Mouse (Mus musculus) macrophage (primary cell): ENCODE results near the gene Tada2b. TPM values are rescaled to one million over a fixed set of nuclear protein-coding genes. Genes with fewer than 3 reads are reported as not detected.

Source experiments
- H3K27ac ChIP-seq: fragments of 350-480 bp; formaldehyde crosslinking; 2 replicates; pipeline ENCODE4 v1.9.0; 2021
- H3K36me3 ChIP-seq: fragments of 350-480 bp; formaldehyde crosslinking; 2 replicates; pipeline ENCODE4 v1.9.0; 2021; ENCODE audit errors: inconsistent target
- H3K4me3 ChIP-seq: fragments of 350-480 bp; formaldehyde crosslinking; 2 replicates; pipeline ENCODE4 v1.9.0; 2021; ENCODE audit errors: inconsistent target
- H3K79me2 ChIP-seq: fragments of 350-480 bp; formaldehyde crosslinking; 2 replicates; pipeline ENCODE4 v1.9.0; 2021; ENCODE audit errors: inconsistent target
- WGBS: methylation state at CpG from one replicate; pipeline ENCODE4 v1.1.7; 2026; ENCODE audit warnings: inconsistent platforms; ENCODE audit not compliant: missing documents; 5-methylcytosine and 5-hydroxymethylcytosine counted together
- polyA plus RNA-seq: library from polyadenylated mRNA; stranded (reverse); fragments of 250-400 nt; gene quantifications from 3 replicates; pipeline ENCODE4 v1.2.4, GENCODE M21; 2018; ENCODE audit warnings: inconsistent platforms

The Tada2b gene
- polyA plus RNA-seq, 1 experiment from 2014 or later = 9.8 TPM

- Histone ChIP-seq H3K4me3 (no peak overlapping the region), H3K36me3 (peaks cover 46% of the 10 kb centered on the region), H3K79me2 (peaks cover 43% of the 10 kb centered on the region), H3K27ac (no peak overlapping the region)
- WGBS = 89% methylated on average over 8 of the region's 8 CpGs
Measured at GRCm38 (mm10) chr5:36471206-36471605, 12.9 kb downstream of the Tada2b start.

- Histone ChIP-seq H3K27ac (peak overlapping the region; percentile 70), H3K79me2 (peaks cover 51% of the 10 kb centered on the region)
- 3% methylated on average over 8 of the region's 8 CpGs for WGBS
Measured at GRCm38 (mm10) chr5:36465889-36466288, 18.2 kb downstream of the Tada2b start.

GRCm38 (mm10) chr5:36464709-36465661, 19.1 kb downstream of the Tada2b start, which contains the start of gene Grpel1:
Grpel1 (plus strand) TSS chr5:36464998.
- peak within 1 kb of the TSS; percentile 70 for H3K27ac ChIP-seq
- peaks cover 13% of the 10 kb centered on the region; the same call in 1 of the 2 replicates for H3K36me3 ChIP-seq
- H3K79me2 ChIP-seq = peaks cover 49% of the 10 kb centered on the region
- H3K4me3 ChIP-seq = peak within 1 kb of the TSS; percentile 100
- 2% methylated on average over 60 of the region's 68 CpGs for WGBS

More at GRCm38 (mm10) chr5:36465889-36466288, 18.2 kb downstream of the Tada2b start:
- Histone ChIP-seq H3K36me3 (peaks cover 22% of the 10 kb centered on the region), H3K4me3 (peak overlapping the region; percentile 100)

GRCm38 (mm10) chr5:36463391-36463790, 20.7 kb downstream of the Tada2b start:
- no peak overlapping the region for H3K4me3 ChIP-seq
- WGBS = 69% methylated on average over 5 of the region's 5 CpGs

GRCm38 (mm10) chr5:36462810-36463209, 21.3 kb downstream of the Tada2b start:
- H3K79me2 ChIP-seq = peaks cover 28% of the 10 kb centered on the region
- H3K36me3 ChIP-seq = no peaks in the 10 kb centered on the region
- no peak overlapping the region for H3K4me3 ChIP-seq
- no peak overlapping the region for H3K27ac ChIP-seq
- 9% methylated on average over 7 of the region's 7 CpGs for WGBS

More at GRCm38 (mm10) chr5:36463391-36463790, 20.7 kb downstream of the Tada2b start:
- peaks cover 34% of the 10 kb centered on the region for H3K79me2 ChIP-seq
- H3K36me3 ChIP-seq = no peaks in the 10 kb centered on the region
- no peak overlapping the region for H3K27ac ChIP-seq

- Histone ChIP-seq H3K79me2 (peaks cover 12% of the 10 kb centered on the region), H3K4me3 (no peak overlapping the region), H3K27ac (no peak overlapping the region), H3K36me3 (no peaks in the 10 kb centered on the region)
- WGBS = 69% methylated on average over 2 of the region's 2 CpGs
Measured at GRCm38 (mm10) chr5:36461231-36461630, 22.9 kb downstream of the Tada2b start.

- H3K36me3 ChIP-seq = no peaks in the 10 kb centered on the region
- no peak overlapping the region for H3K4me3 ChIP-seq
- H3K79me2 ChIP-seq = peaks cover 7% of the 10 kb centered on the region
- 88% methylated on average over 2 of the region's 2 CpGs for WGBS
- H3K27ac ChIP-seq = no peak overlapping the region
Measured at GRCm38 (mm10) chr5:36460712-36461111, 23.4 kb downstream of the Tada2b start.

- H3K36me3 ChIP-seq = no peaks in the 10 kb centered on the region
- no peak overlapping the region for H3K4me3 ChIP-seq
- H3K79me2 ChIP-seq = no peaks in the 10 kb centered on the region
- WGBS = 8% methylated on average over 4 of the region's 4 CpGs
- no peak overlapping the region for H3K27ac ChIP-seq
Measured at GRCm38 (mm10) chr5:36458926-36459325, 25.2 kb downstream of the Tada2b start.

GRCm38 (mm10) chr5:36457706-36458105, 26.4 kb downstream of the Tada2b start:
- Histone ChIP-seq H3K4me3 (no peak overlapping the region), H3K79me2 (no peaks in the 10 kb centered on the region), H3K27ac (no peak overlapping the region), H3K36me3 (no peaks in the 10 kb centered on the region)
- 83% methylated on average over 4 of the region's 4 CpGs for WGBS

- Histone ChIP-seq H3K36me3 (no peaks in the 10 kb centered on the region), H3K4me3 (no peak overlapping the region), H3K79me2 (no peaks in the 10 kb centered on the region), H3K27ac (no peak overlapping the region)
- 25% methylated on average over 6 of the region's 6 CpGs for WGBS
Measured at GRCm38 (mm10) chr5:36452821-36453220, 31.3 kb downstream of the Tada2b start.

GRCm38 (mm10) chr5:36451872-36452389, 32.2 kb downstream of the Tada2b start:
- H3K4me3 ChIP-seq = no peak overlapping the region
- no peaks in the 10 kb centered on the region for H3K79me2 ChIP-seq
- H3K27ac ChIP-seq = no peak overlapping the region
- H3K36me3 ChIP-seq = no peaks in the 10 kb centered on the region
- WGBS = 82% methylated on average over 10 of the region's 10 CpGs

- Histone ChIP-seq H3K36me3 (no peaks in the 10 kb centered on the region), H3K4me3 (no peak overlapping the region), H3K79me2 (no peaks in the 10 kb centered on the region), H3K27ac (no peak overlapping the region)
- WGBS = 13% methylated on average over 5 of the region's 10 CpGs
Measured at GRCm38 (mm10) chr5:36451119-36451518, 33.0 kb downstream of the Tada2b start.

- no peak overlapping the region for H3K27ac ChIP-seq
- 84% methylated on average over 6 of the region's 6 CpGs for WGBS
- H3K36me3 ChIP-seq = no peaks in the 10 kb centered on the region
- H3K79me2 ChIP-seq = no peaks in the 10 kb centered on the region
- H3K4me3 ChIP-seq = no peak overlapping the region
Measured at GRCm38 (mm10) chr5:36449710-36450358, 34.3 kb downstream of the Tada2b start.

GRCm38 (mm10) chr5:36447872-36448271, 36.2 kb downstream of the Tada2b start:
- WGBS = 95% methylated on average over 12 of the region's 12 CpGs

More at GRCm38 (mm10) chr5:36447872-36448271, 36.2 kb downstream of the Tada2b start:
- Histone ChIP-seq H3K4me3 (no peak overlapping the region), H3K27ac (no peak overlapping the region), H3K79me2 (no peaks in the 10 kb centered on the region), H3K36me3 (no peaks in the 10 kb centered on the region)
